Mouse (Mus musculus): ENCODE results near the gene S100a14.

DNA sequence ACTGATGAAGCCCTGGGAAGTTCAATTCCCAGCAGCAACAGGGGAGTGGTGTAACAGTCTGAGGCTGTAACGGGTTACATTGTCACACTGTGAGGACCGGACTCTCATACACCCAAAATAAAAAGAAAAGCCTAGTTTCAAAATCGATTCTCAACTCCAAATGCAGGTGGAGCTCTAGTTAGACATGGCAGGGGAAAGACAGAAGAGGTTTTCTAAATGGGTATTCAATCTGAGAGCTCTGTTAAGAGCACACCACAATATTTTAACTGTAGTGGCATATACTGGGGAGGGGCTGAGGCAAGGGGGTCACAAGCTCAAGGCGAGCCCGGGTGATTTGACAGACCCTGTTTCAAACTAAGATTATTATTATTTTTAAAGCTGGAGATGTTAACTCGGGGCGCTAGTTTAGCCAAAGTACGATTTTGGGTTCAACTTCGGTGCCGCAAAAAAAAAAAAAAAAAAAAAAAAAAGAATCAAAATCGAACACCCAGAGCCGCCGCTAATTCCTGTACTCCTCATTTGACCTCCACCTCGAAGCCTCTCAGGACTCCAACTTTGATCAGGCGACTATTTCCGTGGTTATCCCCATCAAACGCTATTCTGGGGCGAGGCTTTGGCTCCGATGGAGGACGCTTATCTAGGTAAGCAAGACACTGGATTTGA is 18.2 kb upstream of the S100a14 start:
- no peak for TF ChIP-seq CTCF (IDR thresholded peaks at IDR 0.05; ENCODE audit: borderline replicate concordance, extremely low read depth, insufficient read depth, insufficient read length)
- TF ChIP-seq POLR2A (IDR thresholded peaks at IDR 0.05; ENCODE audit: borderline replicate concordance, extremely low read depth, insufficient read depth, insufficient read length, poor library complexity, severe bottlenecking): no peak

Measured in brain, embryonic 14.5 days (tissue).